Mouse (Mus musculus): ENCODE results near the gene Tmem120b. TPM values are rescaled to one million over a fixed set of nuclear protein-coding genes. Genes with fewer than 3 reads are reported as not detected.
"Not testable (repeated sequence)": the region's sequence is repeated elsewhere in the genome, so short reads cannot be mapped to it uniquely, and the experiment has no call there.

Tmem120b gene
- polyA plus RNA-seq, 1 experiment, result 38.8 TPM

DNA sequence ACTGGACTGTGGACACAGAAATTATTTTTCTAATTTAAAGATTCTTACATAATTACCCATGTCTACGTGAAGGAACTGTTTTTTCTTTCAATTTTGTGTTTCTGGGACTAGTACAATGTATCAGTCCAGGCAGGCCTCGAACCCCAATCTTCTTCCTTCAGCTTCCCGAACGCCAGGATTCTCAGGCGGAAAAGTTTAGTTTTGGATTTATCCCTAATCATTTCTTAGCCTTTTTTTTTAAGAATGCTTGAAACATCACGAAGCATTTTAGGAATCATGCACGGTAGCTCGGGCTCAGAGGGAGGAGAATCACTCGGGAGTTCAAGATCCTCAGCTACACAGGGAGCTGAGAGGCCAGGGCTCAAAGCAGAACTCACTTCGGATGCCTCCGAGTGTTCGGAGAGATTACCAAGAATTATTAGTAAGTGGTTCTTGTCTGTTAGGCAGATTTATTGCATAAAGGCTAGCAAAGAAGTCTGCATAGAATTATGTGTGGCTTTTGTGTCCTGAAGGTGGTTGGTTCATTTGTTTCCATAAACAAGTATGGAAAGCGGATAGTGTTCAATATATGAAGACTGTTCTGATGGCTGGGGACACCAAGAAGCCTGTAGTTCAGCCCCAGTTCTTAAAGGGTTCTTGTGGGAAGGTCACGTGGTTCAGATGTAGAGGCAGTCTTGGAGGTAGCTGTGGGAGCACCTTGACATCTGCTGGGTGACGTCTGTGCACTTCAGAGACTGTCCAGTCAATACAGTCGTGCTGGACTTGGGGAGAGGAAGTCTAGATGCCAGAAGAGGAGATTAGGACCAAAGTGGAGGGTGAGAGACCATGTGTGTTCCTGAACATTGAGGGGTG is 9.7 kb upstream of the Tmem120b start:
- WGBS, result 13% methylated on average over 16 of the region's 16 CpGs
- H3K27ac ChIP-seq (ENCODE audit: control insufficient read depth, insufficient read depth, low read depth, low read length, poor library complexity), result peak overlapping the region; percentile 38
- peaks cover 4% of the 10 kb centered on the region; the same call in 1 of the 2 replicates for H3K4me1 ChIP-seq (ENCODE audit: control insufficient read depth, insufficient read depth, low read length)
- H3K4me3 ChIP-seq (replicated peaks; ENCODE audit: control insufficient read depth, low read depth, low read length), result peak overlapping the region; percentile 84
- TF ChIP-seq POLR2A (IDR thresholded peaks at IDR 0.05; ENCODE audit: borderline replicate concordance, control insufficient read depth, low read depth, low read length), result no peak
- no peak for TF ChIP-seq CTCF (IDR thresholded peaks at IDR 0.05; ENCODE audit: control insufficient read depth, insufficient read depth, low read length)

DNA sequence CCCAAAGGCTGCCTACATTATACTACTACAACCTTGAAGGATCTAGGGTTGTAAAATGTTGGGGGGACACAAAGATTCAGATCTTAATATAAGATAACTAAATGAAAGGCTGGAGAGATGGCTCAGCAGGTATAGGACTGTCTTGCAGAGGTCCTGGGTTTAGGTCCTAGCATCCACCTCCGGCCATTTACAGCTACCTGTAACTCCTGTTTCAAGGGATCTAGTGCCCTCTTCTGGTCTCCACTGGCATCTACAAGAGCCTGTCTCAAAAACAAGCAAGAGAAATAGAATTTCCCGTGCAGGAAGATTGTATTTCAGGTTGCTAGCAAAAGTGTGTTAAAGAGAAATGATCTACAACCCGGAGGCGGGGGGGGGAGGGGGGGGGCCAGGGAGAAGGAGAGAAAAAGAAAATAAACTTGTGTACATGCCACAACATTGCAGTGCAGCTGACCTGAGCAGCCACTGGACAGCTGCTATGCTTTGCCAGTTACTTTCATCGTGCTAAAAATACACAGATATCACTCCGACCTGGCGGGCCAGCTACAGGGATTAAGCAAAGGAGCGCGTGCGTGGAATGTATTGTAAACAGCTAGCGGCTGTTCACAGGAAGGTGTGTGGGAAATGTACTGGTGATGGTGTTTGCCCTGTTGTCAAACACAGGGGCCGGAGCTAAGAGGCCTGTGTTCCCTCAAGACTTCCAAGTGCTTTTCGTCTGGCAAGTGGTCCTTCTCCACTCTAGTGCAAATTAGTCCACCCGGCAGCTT is 8.3 kb upstream of the Tmem120b start:
- H3K4me3 ChIP-seq (replicated peaks; ENCODE audit: control insufficient read depth, low read depth, low read length), result no peak overlapping the region
- H3K4me1 ChIP-seq (ENCODE audit: control insufficient read depth, insufficient read depth, low read length), result peaks cover 4% of the 10 kb centered on the region; the same call in 1 of the 2 replicates
- H3K27ac ChIP-seq (ENCODE audit: control insufficient read depth, insufficient read depth, low read depth, low read length, poor library complexity), result no peak overlapping the region
- 47% methylated on average over 14 of the region's 14 CpGs for WGBS
- TF ChIP-seq CTCF (IDR thresholded peaks at IDR 0.05; ENCODE audit: control insufficient read depth, insufficient read depth, low read length) (peak; percentile 50), POLR2A (IDR thresholded peaks at IDR 0.05; ENCODE audit: borderline replicate concordance, control insufficient read depth, low read depth, low read length) (no peak)

DNA sequence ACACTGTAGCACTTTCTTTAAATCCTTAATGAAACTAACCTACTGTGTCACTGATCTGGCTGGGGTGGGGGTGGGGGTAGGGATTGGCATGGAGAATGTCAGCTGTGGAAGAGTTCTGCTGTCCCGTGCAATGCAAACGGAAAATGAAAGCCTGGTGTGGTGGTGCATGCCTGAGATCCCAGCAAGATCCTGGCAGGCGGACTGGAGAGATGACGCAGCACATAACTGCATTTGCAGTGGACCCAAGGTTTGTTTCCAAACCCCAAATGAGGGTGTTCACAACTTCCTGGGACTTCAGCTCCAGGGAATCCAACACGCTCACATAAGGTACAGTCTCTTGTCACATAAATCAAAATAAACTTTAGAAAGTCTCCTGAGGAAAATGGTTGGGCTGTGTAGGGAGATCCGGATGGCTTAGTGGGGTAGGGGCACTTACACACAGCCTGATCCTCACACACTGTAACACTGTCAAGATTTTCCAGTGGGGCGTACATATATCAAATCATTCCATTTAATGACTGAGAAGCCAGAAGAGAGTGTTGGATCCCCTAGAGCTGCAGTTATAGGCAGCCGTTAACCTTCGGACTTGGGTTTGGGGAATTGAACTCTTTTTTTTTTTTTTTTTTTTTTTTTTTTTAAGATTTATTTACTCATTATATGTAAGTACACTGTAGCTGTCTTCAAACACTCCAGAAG is 7.4 kb upstream of the Tmem120b start:
- Histone ChIP-seq H3K4me1 (ENCODE audit: control insufficient read depth, insufficient read depth, low read length) (peaks cover 4% of the 10 kb centered on the region; the same call in 1 of the 2 replicates), H3K4me3 (replicated peaks; ENCODE audit: control insufficient read depth, low read depth, low read length) (no peak overlapping the region), H3K27ac (ENCODE audit: control insufficient read depth, insufficient read depth, low read depth, low read length, poor library complexity) (no peak overlapping the region)
- TF ChIP-seq POLR2A (IDR thresholded peaks at IDR 0.05; ENCODE audit: borderline replicate concordance, control insufficient read depth, low read depth, low read length) (no peak), CTCF (IDR thresholded peaks at IDR 0.05; ENCODE audit: control insufficient read depth, insufficient read depth, low read length) (no peak)
- WGBS, result 79% methylated on average over 9 of the region's 9 CpGs

DNA sequence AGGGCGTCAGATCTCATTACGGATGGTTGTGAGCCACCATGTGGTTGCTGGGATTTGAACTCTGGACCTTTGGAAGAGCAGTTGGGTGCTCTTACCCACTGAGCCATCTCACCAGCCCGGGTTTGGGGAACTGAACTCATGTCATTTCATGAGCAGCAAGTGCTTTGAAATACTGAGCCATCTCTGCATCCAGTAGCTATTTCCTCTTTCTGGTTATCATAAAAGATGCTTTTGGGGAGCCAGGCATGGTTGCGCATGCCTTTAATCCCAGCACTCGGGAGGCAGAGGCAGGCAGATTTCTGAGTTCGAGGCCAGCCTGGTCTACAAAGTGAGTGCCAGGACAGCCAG is 6.8 kb upstream of the Tmem120b start:
- not testable (repeated sequence) for H3K4me3 ChIP-seq (replicated peaks; ENCODE audit: control insufficient read depth, low read depth, low read length); H3K4me1 ChIP-seq (ENCODE audit: control insufficient read depth, insufficient read depth, low read length); H3K27ac ChIP-seq (ENCODE audit: control insufficient read depth, insufficient read depth, low read depth, low read length, poor library complexity)
- WGBS, result 54% methylated on average over 6 of the region's 6 CpGs

DNA sequence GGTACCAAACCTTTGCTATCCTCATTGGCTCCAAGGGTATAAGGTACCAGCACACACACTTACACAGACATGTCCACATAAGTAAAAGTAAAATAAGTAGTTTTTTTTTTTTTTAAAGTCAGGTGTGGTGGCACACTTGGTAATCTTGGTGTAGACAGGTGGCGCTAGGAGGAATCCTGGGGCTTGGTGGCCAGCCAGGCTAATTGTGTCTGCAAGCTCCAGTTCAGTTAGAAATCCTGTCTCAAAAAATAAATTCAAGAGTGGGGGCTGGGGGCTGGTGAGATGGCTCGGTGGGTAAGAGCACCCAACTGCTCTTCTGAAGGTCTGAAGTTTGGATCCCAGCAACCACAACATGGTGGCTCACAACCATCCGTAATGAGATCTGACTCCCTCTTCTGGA is 5.1 kb upstream of the Tmem120b start:
- H3K4me1 ChIP-seq (ENCODE audit: control insufficient read depth, insufficient read depth, low read length), result peaks cover 2% of the 10 kb centered on the region; the same call in 1 of the 2 replicates
- no peak overlapping the region for H3K27ac ChIP-seq (ENCODE audit: control insufficient read depth, insufficient read depth, low read depth, low read length, poor library complexity)
- 86% methylated on average over 3 of the region's 3 CpGs for WGBS
- no peak overlapping the region for H3K4me3 ChIP-seq (replicated peaks; ENCODE audit: control insufficient read depth, low read depth, low read length)
- TF ChIP-seq CTCF (IDR thresholded peaks at IDR 0.05; ENCODE audit: control insufficient read depth, insufficient read depth, low read length) (no peak), POLR2A (IDR thresholded peaks at IDR 0.05; ENCODE audit: borderline replicate concordance, control insufficient read depth, low read depth, low read length) (no peak)

DNA sequence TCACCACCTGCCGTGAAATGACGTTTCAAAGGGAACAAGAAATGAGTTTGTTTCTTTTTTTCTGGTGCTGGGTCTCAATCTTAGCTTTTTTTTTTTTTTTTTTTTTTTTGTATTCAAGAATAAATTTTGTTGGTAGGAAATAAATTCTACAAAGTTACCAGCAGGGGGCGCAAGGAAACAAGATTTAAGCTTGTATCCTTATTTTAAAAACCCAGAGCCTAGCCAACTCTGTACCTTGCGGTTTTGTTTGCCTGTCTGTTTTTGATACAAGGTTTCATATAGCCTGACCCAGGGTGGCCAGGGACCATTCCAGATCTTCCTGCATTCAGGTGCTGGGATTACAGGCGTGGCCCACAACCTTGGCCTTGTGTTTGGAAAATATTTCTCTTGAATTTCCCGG is 4.0 kb upstream of the Tmem120b start:
- H3K27ac ChIP-seq (ENCODE audit: control insufficient read depth, insufficient read depth, low read depth, low read length, poor library complexity), result no peak overlapping the region
- no peak overlapping the region for H3K4me3 ChIP-seq (replicated peaks; ENCODE audit: control insufficient read depth, low read depth, low read length)
- no peaks in the 10 kb centered on the region; the same call in 1 of the 2 replicates for H3K4me1 ChIP-seq (ENCODE audit: control insufficient read depth, insufficient read depth, low read length)
- TF ChIP-seq POLR2A (IDR thresholded peaks at IDR 0.05; ENCODE audit: borderline replicate concordance, control insufficient read depth, low read depth, low read length) (no peak), CTCF (IDR thresholded peaks at IDR 0.05; ENCODE audit: control insufficient read depth, insufficient read depth, low read length) (no peak)
- 25% methylated on average over 6 of the region's 6 CpGs for WGBS

DNA sequence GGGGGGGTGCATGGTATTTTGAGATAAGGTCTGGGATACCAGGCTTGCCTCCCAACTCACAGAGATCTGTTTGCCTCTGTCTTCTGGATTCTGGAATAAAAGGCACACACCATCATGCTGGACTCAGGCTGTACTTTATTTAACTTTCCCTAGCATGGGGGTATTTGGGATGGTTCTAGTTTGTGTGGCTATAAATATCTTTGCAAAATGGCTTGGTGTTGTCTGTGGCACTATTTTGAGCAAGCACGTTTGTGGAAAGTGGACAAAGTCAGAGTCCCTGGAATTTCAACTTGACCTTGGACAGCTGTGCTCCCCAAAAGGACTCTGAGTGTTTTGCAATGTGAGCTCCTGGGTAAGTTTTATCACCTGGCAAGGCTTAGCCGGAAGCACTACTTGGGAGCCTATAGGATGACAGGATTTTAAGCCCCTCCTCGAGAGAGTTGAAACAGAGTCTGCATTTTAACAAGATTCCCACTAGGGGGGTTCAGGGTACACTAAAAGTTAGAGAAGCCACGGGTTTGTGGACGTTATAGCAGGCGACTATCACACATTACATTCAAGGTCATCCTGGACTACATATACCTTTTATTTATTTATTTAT is 720 bp upstream of the Tmem120b start:
- 5% methylated on average over 6 of the region's 6 CpGs for WGBS
- TF ChIP-seq POLR2A (IDR thresholded peaks at IDR 0.05; ENCODE audit: borderline replicate concordance, control insufficient read depth, low read depth, low read length) (no peak), CTCF (IDR thresholded peaks at IDR 0.05; ENCODE audit: control insufficient read depth, insufficient read depth, low read length) (no peak)

DNA sequence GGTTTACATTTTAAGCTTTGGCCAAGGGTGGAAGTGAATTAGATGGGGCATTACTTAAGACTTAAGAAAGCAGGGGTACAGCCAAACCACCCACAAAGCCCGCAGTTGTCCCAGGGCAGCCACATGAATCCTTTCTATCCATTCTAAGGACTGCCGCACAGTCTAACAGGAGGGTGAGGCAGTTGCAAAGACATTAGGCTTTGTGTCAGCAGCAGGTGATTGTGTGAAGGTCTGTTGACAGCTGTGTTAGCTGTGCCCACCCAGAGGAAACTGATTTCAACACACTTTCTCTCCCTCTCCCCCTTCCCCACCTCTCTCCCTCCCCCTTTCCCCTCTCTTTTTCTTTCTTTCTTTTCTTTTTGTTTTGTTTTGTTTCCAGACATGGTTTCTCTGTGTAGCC is 499 bp downstream of the Tmem120b start:
- Histone ChIP-seq H3K4me1 (ENCODE audit: control insufficient read depth, insufficient read depth, low read length) (no peaks in the 10 kb centered on the region; the same call in 1 of the 2 replicates), H3K27ac (ENCODE audit: control insufficient read depth, insufficient read depth, low read depth, low read length, poor library complexity) (no peak overlapping the region), H3K4me3 (replicated peaks; ENCODE audit: control insufficient read depth, low read depth, low read length) (no peak overlapping the region)
- 76% methylated on average over 2 of the region's 2 CpGs for WGBS
- TF ChIP-seq CTCF (IDR thresholded peaks at IDR 0.05; ENCODE audit: control insufficient read depth, insufficient read depth, low read length) (no peak), POLR2A (IDR thresholded peaks at IDR 0.05; ENCODE audit: borderline replicate concordance, control insufficient read depth, low read depth, low read length) (no peak)

More for the DNA sequence above, 720 bp upstream of the Tmem120b start:
- Histone ChIP-seq H3K4me3 (replicated peaks; ENCODE audit: control insufficient read depth, low read depth, low read length) (no peak overlapping the region), H3K4me1 (ENCODE audit: control insufficient read depth, insufficient read depth, low read length) (no peaks in the 10 kb centered on the region; the same call in 1 of the 2 replicates), H3K27ac (ENCODE audit: control insufficient read depth, insufficient read depth, low read depth, low read length, poor library complexity) (no peak overlapping the region)
